Mouse (Mus musculus): ENCODE results near the gene Arhgap28.

GRCm38 (mm10) chr17:67864363-67864762 is 139.6 kb downstream of the Arhgap28 start:
- TF ChIP-seq CTCF (IDR thresholded peaks at IDR 0.05; ENCODE audit: borderline replicate concordance, control insufficient read depth, extremely low read depth, insufficient read depth, low read length, poor library complexity) (no peak), POLR2A (IDR thresholded peaks at IDR 0.05; ENCODE audit: control insufficient read depth, extremely low read depth, insufficient read depth, low read length, poor library complexity) (no peak)

Data from thymus, adult 2 months (tissue).